Mouse (Mus musculus): ENCODE results near the gene Gnb3. TPM values are rescaled to one million over a fixed set of nuclear protein-coding genes. Genes with fewer than 3 reads are reported as not detected.
A peak's percentile ranks its signal among the peaks of the same experiment; 100 is the strongest.

Gnb3 gene
- total RNA-seq (2017) = not detected in 2 replicates

DNA sequence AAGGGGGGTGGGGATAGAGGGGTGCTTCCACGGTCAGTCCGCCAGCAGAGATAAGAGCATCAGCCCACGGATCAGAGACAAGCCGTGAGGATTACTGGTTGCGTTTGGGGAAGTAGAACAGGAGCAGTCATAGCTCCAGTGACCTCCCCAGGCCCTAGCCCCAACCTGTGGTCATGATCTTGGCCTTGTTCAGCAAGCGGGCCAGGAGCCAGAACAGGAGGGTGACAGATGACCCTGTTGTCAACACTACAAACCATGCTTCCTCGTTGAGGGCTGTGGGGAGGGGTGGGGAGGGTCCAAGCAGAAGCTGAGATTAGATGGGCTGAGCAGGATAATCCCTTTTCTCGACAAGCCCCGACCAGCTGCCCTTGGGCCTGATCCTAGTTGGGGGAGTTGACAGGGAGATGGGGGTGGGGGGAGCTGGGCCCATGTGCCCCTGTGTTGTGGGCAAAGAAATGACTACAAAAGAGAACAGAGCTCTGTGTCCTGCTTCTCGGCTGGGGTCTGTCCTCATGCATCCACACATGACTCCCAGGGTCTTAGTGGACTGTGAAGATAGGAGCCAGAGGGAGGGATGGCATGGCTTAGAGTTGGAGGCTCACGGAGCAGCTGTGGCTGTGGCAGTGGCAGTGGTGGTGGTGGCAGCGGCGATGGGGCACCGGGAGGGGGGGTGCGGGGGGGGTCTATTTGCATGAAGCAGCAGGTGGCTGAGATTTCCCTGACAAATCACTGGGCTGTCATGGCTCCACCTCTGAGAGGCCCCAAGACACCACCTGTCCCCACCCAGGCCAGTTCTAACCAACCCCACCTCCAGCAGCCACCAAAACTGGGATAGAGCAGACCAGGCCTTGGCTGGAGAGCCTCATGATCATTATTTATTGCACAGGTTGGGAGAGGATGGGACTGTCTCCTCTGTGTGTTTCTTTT lies at the start of gene Gnb3:
TSS of gene Gnb3 (minus strand) at position 35 of the 927 bp plus-strand sequence.
- peak; percentile 54 to 65 for ATAC-seq (replicated peaks in 1 of 2; ENCODE audit: insufficient read depth in 1 of 2, low FRiP score in 2 of 2, low TSS enrichment in 1 of 2, low read depth in 1 of 2, poor library complexity in 2 of 2, severe bottlenecking in 2 of 2)

DNA sequence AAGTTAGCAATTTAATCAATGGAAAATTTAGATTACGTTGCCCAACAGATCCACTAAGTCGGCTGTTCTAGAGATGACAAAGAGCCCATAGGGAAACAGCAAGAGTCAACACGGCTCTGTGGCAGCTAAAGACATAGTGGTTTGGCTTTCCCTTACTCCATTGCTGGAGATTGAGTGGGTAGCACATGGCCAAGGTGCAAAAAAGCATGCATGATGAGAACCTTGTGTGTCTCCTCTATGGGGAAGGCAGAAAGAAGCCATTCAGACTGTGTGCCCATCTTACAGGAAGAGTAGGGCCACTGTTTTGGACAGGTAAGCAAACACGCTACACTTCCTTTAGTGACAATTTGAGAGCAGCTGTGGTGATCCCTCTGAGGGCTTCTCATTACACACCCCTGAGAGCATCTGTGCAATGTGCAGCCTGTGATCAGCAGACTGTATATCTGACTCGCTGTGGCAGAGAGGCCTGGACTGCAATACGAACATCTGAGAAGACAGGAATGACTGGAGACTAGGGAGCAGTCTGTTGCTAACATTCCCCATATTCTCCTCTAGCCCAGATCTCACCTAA lies 48.6 kb upstream of the Gnb3 start:
- no peak for ATAC-seq (replicated peaks in 1 of 2; ENCODE audit: insufficient read depth in 1 of 2, low FRiP score in 2 of 2, low TSS enrichment in 1 of 2, low read depth in 1 of 2, poor library complexity in 2 of 2, severe bottlenecking in 2 of 2)

DNA sequence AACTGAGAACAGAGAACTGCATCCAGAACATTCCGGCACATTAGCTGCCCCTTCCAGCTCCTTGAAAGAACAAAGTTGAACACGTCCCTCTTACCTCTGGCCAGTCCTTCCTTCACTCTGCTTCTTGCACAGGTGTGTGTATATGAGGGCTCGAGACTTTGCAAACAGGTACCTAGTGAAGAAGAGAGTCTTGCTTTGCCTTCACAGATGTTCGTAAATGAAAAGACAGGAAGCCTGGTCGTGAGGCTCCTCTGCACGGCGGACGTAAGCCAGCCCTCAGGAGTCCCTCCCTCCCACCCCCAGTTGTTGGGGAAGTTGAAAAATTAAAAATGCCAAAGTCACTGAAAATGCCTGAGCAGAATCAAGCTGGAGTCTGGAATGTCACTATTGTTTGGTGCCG lies 47.9 kb upstream of the Gnb3 start, which contains the start of gene Cd4:
TSS of gene Cd4 (minus strand) at position 236 of the 400 bp plus-strand sequence.
- no peak for ATAC-seq (replicated peaks in 1 of 2; ENCODE audit: insufficient read depth in 1 of 2, low FRiP score in 2 of 2, low TSS enrichment in 1 of 2, low read depth in 1 of 2, poor library complexity in 2 of 2, severe bottlenecking in 2 of 2)

DNA sequence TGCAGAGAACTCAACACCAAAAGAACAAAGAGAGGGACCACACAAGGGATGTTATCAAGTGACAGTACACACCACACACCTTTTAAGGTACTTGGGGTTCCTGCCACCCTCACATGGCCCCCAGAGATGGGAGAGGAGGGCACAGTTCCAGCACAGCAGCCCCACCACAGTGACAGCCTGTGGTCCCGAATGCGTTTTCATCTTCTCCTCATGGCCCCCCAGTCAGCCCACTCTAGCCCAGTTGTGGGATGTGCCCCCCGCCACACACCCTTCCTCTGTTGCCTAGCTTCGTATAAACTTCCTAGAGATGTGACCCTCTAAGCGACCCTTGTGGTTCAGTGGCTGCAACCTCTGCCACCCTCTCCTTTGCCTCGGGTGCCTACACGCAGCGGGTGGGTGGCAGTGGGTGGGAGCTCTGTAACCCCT lies 45.9 kb upstream of the Gnb3 start:
- ATAC-seq (replicated peaks in 1 of 2; ENCODE audit: insufficient read depth in 1 of 2, low FRiP score in 2 of 2, low TSS enrichment in 1 of 2, low read depth in 1 of 2, poor library complexity in 2 of 2, severe bottlenecking in 2 of 2) = no peak

DNA sequence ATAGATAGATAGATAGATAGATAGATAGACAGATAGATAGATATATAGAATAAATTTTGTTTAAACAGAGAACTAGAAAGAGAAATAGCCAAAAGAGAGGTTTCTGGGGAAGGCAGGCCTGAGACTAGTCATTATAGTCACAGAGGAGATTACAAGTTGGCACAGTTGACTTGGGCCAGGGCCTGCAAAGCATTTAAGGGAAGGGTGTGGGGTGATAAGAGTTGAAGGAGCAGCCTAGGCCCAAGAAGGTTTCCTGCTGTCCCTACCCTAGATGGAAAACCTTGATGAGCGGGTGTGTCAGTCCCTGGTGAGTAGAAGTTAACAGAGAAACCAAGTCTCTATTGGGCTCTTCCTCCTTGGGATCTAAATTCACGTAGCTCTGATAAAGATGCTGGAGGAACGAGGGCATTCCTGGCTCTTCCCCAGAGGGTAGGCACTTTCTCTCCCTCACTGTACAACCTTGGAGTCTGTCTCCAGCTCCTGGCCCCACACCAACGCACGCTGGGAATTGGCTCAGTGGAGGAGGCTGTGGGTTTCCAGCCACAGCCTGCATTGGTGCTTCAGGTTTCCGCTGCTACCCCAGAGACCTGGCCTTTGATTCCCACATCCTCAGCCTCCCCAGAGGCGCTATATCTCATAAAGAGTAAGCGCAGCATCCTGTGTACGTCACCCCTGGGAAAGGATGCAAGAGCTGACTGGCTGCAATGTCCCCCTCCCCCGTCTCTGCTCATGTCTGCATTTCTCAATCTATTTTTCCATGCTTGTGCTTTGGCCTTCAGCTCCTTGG lies 44.8 kb upstream of the Gnb3 start:
- ATAC-seq (replicated peaks in 1 of 2; ENCODE audit: insufficient read depth in 1 of 2, low FRiP score in 2 of 2, low TSS enrichment in 1 of 2, low read depth in 1 of 2, poor library complexity in 2 of 2, severe bottlenecking in 2 of 2) = no peak

DNA sequence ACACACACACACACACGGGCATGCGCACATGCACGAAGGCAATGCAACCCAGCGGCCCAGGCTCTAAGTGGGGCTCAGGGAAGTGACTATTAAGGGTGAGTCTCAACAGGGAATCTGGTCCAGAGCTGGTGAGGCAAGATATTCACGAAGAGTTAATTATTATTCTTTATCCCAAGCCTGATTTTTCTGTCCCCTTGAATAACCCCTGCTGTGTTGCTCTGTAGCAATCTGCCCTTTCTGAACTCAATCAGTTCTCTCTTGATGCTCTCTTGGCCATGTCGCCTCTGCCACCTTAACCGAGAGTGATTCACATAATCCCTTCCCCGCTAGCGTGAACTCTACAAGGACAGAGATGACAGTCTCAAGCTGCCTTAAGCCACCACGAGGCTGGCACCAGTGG lies 43.3 kb upstream of the Gnb3 start:
- no peak for ATAC-seq (replicated peaks in 1 of 2; ENCODE audit: insufficient read depth in 1 of 2, low FRiP score in 2 of 2, low TSS enrichment in 1 of 2, low read depth in 1 of 2, poor library complexity in 2 of 2, severe bottlenecking in 2 of 2)

DNA sequence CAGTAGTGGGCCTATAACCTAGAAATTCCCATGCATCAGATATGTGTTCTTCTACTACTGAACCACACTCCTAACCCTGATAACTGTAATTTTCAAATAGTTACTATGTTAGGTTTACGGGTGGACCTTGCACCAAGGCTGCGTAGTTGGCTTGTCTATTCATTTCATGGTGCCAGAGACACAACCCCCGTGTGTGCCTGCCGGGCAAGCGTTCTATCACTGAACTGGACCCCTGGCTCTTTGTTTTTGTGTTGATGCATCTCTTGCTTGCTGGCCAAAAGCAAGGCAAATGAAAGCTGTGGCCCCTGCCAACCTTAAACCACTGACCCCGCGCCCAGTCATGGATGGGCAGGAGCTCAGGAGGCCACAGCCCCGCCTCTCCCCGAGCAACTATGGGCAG lies 41.7 kb upstream of the Gnb3 start:
- ATAC-seq (replicated peaks in 1 of 2; ENCODE audit: insufficient read depth in 1 of 2, low FRiP score in 2 of 2, low TSS enrichment in 1 of 2, low read depth in 1 of 2, poor library complexity in 2 of 2, severe bottlenecking in 2 of 2) = no peak

DNA sequence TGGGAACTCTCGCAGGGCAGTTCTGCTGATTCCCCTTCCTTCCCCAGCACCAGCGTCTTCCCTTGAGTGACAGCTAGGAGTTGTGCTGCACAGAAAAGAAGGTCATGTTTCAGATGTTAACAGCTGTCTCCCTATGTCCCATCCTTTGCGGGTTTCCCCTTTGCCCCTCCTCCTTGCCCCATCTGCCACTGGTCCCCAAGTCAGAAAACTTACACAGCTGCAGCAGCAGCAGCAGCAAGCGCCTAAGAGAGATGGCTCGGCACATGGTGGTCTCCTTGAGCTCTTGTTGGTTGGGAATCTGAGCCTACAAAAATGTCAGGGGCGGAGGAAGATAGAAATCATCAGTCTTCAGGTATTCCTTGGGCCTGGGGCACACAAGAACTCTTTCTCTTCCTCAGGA lies 39.3 kb upstream of the Gnb3 start:
- ATAC-seq (replicated peaks in 1 of 2; ENCODE audit: insufficient read depth in 1 of 2, low FRiP score in 2 of 2, low TSS enrichment in 1 of 2, low read depth in 1 of 2, poor library complexity in 2 of 2, severe bottlenecking in 2 of 2) = no peak

DNA sequence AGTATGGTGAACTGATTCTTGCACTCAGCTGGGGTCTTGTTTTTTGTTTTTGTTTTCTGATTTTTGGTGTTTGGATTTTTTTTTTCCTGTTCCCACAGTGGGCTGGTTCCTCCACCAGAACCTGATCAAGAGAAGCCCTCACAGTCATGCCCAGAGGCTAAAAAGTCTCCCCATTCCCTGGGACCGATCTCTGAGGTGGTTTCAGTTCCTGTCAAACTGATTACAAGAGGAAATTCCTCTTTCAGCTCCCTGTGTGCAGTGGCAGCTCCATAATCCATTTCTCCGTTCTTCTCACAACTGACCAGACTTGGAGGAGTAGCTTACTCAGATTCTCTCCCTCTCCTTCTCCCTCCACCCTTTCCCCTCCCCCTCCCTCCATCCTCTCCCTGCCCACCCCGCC lies 34.3 kb upstream of the Gnb3 start:
- no peak for ATAC-seq (replicated peaks in 1 of 2; ENCODE audit: insufficient read depth in 1 of 2, low FRiP score in 2 of 2, low TSS enrichment in 1 of 2, low read depth in 1 of 2, poor library complexity in 2 of 2, severe bottlenecking in 2 of 2)

DNA sequence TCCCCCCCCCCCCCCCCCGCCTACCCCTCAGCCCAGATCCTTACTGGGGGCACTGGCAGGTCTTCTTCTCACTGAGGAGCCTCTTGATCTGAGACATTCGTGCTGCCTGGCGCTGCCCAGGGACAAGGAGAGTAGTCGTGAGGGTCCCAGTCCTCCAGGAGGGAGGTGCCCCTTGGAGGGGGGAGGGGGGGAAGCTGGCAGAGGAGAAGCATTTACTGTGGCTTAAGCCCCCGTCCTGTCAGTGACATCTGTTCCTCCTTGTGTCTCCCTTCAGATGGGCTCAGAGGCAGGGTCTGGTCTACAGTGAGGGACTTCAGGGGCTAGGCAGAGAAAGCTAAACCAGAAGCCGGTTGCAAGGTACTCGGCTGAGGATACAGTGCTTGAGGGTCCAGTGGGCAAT lies 26.5 kb upstream of the Gnb3 start:
- no peak for ATAC-seq (replicated peaks in 1 of 2; ENCODE audit: insufficient read depth in 1 of 2, low FRiP score in 2 of 2, low TSS enrichment in 1 of 2, low read depth in 1 of 2, poor library complexity in 2 of 2, severe bottlenecking in 2 of 2)

DNA sequence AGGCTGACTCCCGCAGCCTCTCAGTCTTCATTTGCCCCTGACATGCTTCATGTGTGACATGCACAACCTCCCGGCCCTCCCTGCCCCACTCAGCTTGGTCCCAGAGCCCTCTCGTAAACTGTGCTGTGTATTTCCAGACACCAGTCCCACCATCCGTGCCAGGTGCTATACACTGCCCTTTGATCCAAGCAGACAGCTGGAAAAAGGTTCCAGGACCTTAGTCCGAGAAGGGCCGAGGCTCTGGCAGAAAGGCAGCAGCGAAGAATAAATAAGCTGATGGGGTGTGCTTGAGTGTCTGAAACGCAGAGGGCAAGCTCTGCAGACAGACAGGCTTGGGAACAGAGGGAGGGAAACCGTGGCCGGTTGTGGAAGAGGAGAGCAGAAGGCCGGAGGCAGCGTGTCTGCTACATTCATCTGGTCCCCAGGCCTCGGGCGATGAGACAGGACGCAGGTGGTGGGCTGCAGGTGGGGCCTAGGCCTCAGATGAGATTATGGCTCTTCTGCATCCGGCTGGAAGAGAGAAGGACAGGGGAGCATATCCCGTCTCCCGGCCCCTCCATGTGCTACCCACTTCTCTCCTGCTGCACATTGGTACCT lies 25.8 kb upstream of the Gnb3 start:
- ATAC-seq (replicated peaks in 1 of 2; ENCODE audit: insufficient read depth in 1 of 2, low FRiP score in 2 of 2, low TSS enrichment in 1 of 2, low read depth in 1 of 2, poor library complexity in 2 of 2, severe bottlenecking in 2 of 2) = no peak

DNA sequence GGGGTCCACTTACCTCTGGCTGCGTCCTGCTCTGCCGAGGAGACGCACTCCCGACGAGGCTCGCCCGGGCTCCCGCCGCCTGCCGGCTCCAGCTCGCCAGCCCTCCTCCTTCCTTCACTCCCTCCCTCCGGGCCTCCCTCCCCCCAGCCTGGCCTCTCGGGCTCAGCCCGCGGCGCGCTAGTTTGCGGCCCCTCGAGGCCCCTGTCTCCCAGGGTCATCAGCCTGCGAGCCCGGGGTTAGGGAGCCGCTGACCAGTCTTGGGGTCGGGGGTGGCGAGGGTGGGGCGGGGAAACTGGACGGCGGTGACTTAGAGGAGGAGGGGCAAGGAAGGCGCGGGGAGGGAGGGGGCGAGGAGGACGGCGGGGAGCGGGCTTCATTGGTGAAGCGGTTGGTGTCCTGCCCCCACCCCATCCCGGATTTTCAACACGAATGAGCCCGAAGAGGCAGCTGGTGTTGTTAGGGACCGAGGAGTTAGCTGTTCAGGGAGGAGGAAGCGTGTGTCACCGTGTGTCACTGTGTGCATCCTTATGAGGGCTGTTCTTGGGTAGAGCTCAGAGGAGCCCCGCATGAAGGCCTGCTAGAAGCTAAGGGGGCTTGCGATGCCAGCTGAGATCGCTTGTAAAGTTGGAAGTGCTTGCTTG lies 23.7 kb upstream of the Gnb3 start, which contains the start of gene Gpr162:
TSS of gene Gpr162 (minus strand) at position 326 of the 641 bp plus-strand sequence.
- ATAC-seq (replicated peaks in 1 of 2; ENCODE audit: insufficient read depth in 1 of 2, low FRiP score in 2 of 2, low TSS enrichment in 1 of 2, low read depth in 1 of 2, poor library complexity in 2 of 2, severe bottlenecking in 2 of 2) = peak; percentile 28 to 40; a peak in 1 of 4 replicates

DNA sequence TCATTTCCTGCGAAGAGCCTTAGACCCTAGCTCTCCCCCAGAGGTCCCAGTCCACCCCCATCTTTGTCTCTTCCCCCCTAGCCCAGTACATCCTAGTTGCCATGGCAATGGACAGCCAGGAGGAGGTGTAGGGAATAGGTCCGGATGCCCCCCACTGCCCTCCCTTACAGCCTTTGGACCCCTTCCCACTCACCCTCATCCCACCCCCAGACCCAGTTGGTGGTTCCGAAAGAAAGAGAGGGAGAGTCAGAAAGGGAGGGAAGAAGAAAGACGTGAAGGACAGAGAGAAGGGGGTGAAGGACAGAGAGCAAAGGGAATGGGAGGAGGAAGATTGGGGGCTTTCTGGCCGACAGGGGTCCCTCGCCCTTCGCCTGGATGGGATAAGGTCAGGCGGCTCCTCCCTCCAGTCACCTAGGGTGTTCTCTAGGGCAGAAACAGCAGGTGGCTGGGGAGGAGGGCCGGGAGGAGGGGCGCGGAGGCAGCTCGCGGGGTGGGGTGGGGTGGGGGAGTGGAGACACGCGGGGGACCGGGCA lies 23.1 kb upstream of the Gnb3 start:
- no peak for ATAC-seq (replicated peaks in 1 of 2; ENCODE audit: insufficient read depth in 1 of 2, low FRiP score in 2 of 2, low TSS enrichment in 1 of 2, low read depth in 1 of 2, poor library complexity in 2 of 2, severe bottlenecking in 2 of 2)

DNA sequence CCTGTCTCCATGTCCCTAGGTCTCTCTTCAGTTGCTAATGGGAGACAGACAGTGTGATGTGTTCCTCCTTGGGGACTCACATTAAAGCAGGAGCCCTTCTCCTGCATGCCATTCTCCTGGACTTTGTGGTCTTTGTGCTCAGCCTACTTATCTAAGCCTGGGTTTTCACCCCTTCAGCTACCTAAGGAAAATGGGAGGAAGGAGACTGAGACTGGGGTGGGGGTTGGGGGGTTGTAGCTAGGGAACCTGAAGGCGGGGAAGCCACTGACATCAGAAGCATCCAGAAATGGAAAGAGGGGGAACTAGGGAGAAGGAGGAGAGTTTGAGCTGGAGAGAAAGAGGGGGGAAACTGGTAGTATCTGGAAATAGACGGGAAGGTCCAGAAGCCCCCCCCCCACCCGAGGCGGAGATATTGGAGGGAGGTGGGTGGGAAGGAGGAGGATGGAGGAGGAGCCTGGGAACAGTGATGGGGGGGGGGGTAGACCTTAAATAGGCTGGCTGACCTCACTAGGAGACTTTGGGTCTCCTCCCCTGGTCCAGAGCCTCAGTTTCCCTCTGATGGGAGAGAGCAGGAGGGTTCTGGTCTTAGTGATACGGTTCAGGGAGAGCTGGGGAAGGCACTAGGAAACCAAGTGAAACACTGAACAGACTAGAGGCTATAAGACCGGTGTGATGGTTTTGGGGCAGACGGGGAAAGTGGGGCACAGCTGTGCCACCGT lies 22.5 kb upstream of the Gnb3 start:
- ATAC-seq (replicated peaks in 1 of 2; ENCODE audit: insufficient read depth in 1 of 2, low FRiP score in 2 of 2, low TSS enrichment in 1 of 2, low read depth in 1 of 2, poor library complexity in 2 of 2, severe bottlenecking in 2 of 2) = no peak

DNA sequence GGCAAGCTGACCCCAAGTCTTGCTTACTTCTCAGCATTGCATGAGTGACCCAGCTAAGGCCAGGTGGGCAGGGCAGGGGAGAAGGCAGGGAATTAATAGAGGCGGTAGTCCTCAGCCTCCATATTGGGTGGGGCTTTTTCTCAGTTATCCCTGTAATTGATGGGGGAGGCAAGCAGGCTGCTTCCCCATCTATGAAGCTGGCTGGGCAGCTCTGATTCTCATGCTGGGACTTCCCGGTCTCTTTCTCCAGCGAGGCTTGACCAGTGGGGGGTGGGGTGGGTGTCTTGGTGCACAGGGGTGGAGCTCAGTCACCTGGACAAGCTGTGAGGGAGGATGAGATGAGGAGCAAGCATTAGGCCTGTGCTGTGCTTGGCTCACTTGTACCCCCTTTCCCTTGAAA lies 21.7 kb upstream of the Gnb3 start:
- ATAC-seq (replicated peaks in 1 of 2; ENCODE audit: insufficient read depth in 1 of 2, low FRiP score in 2 of 2, low TSS enrichment in 1 of 2, low read depth in 1 of 2, poor library complexity in 2 of 2, severe bottlenecking in 2 of 2) = no peak

DNA sequence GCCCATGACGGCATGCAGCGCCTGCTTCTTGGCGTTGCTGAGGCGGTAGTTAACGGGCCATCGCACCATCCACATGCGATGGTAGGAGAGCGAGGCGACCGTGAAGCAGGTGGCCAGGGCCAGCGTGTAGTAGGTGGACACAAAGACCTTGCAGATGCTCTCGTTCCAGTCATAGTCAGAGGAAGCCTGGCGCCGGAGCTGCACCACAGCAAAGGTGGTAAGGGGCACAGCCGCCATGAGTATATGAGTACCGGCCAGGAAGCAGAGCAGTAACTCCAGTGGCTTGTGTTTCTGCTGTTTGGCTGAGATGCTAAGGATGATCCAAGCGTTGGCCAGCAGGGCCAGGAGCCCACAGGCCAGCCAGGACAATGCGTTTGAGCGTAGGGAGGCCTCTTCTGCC lies 21.2 kb upstream of the Gnb3 start:
- no peak for ATAC-seq (replicated peaks in 1 of 2; ENCODE audit: insufficient read depth in 1 of 2, low FRiP score in 2 of 2, low TSS enrichment in 1 of 2, low read depth in 1 of 2, poor library complexity in 2 of 2, severe bottlenecking in 2 of 2)
